Mouse (Mus musculus) left cerebral cortex, adult 2 months (tissue): ENCODE measurements at regions not wholly inside any gene's neighbourhood (a gene's known extent, or its start where the extent isn't known, plus 50 kb on each side); places are given as distances from the start of the nearest gene placed in this dataset.

Source experiments
- DNase-seq, 2 experiments: peaks; one replicate each; pipeline ENCODE4 v3.0.0; 2021 to 2022; ENCODE audit warnings: low spot score in 2 of 2, mixed read lengths in 1 of 2; ENCODE audit errors: extremely low spot score in 1 of 2
- H3K27ac ChIP-seq: fragments of 200-600 bp; 2 replicates; pipeline ENCODE4 v1.8.1; 2022
- H3K4me3 ChIP-seq: fragments of 200-600 bp; 2 replicates; pipeline ENCODE4 v1.8.1; 2022
- CTCF ChIP-seq: fragments of 200-600 bp; IDR thresholded peaks from 2 replicates; pipeline ENCODE4 v1.8.1; 2022; ENCODE audit warnings: antibody characterized with exemption, mild to moderate bottlenecking, moderate library complexity
- intact Hi-C: fragments of 180-260 bp; cut with DNase I; formaldehyde crosslinking; loops from one replicate; pipeline ENCODE4 v1.15.1; 2025

DNA sequence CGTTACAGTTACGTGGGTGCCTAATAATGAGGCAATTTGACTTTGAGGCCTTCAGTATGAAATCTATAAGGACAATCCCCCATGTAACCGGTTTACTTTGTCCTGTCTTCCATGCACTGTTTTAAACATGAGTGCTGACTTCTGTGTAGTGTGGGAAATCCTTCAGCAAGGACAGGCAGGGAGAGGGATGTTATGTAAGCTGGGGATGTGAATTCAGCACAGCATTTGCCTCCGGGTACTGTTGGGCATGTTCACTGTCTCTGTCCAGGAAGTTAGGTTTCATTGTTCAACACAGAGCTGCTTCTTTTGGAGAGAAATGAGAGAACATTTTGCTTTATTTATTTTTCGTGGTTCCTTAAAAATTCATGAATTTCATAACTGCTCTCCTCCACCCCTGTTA lies 322.7 kb downstream of the Rnf144a start:
- no peak for DNase-seq
- intact Hi-C loops, result loop anchor here (5.0 kb wide), 1 partner anchor 995 kb away; the partner anchor contains the start of gene Id2
- TF ChIP-seq CTCF, result no peak
- Histone ChIP-seq H3K27ac (peak overlapping the region; percentile 78), H3K4me3 (no peak overlapping the region)

DNA sequence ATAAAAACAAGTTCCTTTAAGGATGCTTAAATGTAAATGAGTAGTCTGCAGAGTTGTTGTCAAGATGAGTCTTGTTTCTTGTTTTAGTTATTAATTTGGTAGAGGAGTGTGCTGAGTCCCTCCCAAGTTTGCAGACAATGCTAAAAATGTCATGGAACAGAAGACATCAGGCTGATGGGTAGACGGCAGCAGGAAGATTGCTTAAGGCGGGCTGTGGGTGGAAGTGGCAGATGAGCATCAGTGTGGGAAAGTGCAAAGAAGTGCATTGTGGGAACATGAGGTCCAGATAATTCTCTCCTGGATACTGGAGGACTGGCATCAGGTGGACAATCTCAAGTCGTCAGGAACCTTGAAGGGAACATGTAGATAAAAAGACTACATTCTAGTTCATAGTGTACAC lies 323.2 kb downstream of the Rnf144a start:
- no peak overlapping the region for H3K4me3 ChIP-seq
- TF ChIP-seq CTCF, result no peak; the same call in 1 of the 2 replicates
- DNase-seq, result peak in 1 of 2 experiments; percentile 12
- intact Hi-C loops, result loop anchor here (5.0 kb wide), 1 partner anchor 995 kb away; the partner anchor contains the start of gene Id2
- H3K27ac ChIP-seq, result peak overlapping the region; percentile 78

DNA sequence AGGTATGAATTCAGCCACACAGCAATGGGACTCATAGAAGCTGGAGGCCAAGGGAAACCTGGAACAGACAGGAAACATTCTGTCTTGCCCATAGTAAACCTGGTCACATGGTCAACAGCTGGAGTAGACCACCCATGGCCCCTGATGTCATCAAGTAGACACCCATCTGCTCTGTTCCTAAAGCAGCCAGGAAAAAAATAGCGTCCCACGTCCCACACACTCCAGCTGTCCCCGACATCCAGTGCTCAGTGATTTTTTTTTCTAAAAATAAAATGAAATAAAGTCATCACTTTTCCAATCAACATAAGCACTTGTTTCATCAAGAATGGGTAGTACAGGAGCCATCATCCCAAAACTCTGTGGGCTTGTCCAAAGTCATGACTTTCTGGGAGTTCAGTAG lies 326.7 kb downstream of the Rnf144a start:
- DNase-seq, result no peak
- Histone ChIP-seq H3K4me3 (no peak overlapping the region), H3K27ac (peak overlapping the region; percentile 79)
- intact Hi-C loops, result loop anchor here (2.0 to 10.0 kb wide), 5 partner anchors 76 to 901 kb away; no protein-coding TSS in a partner anchor
- TF ChIP-seq CTCF, result no peak

DNA sequence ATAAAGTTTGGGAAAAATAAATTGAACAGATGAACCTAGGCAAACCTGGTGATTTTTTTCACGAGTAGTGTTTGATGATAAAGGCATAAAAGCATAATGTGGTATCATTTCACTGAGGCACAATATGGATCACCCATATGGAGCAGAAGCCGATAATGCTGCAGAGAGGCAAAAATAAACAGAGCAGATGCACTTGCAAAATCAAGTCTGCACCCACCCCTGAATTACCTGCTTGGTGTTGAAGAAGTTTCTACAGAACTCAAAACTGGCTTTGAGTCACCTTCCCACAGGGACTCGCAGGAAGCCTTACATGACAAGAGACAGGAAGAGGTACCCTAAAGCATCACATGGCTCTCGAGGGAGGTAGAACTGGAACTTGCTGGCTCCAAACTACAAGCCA lies 328.1 kb downstream of the Rnf144a start:
- intact Hi-C loops, result loop anchor here (1.0 to 10.0 kb wide), 5 partner anchors 44 to 900 kb away; no protein-coding TSS in a partner anchor
- no peak overlapping the region for H3K4me3 ChIP-seq
- no peak for DNase-seq
- H3K27ac ChIP-seq, result peak overlapping the region; percentile 79; the same call in 1 of the 2 replicates
- no peak for TF ChIP-seq CTCF

DNA sequence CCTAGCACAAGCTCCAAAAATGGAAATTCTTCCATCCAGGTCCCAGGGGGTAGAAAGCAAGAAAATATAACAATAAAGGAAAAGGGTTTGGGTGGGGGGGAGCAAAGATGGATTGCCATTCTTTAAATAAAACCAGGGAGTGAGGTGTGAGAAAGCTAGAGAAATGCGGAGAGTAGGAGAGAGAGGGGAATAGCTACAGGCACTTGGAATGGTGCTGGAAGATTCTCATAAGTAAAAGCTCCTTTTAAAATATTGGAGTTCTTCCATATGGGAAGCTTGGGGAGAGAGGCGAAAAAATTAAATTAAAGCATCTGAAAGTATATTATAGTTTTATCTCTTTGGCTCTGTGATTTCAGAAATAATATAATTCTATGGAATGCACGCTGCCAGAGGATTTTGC lies 328.6 kb downstream of the Rnf144a start:
- intact Hi-C loops, result loop anchor here (5.0 to 10.0 kb wide), 4 partner anchors 74 to 899 kb away; no protein-coding TSS in a partner anchor
- peak overlapping the region; percentile 79; the same call in 1 of the 2 replicates for H3K27ac ChIP-seq

DNA sequence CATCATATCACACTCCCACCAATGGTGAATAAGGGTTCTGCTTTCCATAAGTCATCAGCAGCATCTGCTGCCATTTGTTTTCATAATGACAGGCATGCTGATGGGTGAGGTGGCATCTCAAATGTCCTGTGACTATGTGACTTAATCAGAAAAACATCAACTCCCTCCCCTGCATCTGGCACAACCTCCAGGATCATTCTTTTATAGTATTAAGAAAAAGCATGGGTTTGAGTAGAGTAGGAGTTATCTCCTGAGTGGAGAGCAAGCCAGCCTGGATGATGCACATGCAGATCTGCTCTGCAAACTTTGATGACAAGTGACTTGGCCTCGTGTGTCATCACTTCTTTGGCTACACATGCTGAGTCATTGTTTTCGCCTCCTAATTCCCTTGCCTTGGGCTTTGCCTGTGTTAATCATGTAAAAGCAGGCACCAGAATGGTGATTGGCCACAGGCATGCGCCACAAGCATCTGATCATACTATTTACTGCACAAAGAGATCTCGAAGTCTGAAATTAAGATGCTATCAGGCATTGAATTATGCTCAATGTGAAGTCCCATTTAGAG lies 335.9 kb downstream of the Rnf144a start:
- no peak for DNase-seq
- TF ChIP-seq CTCF, result no peak
- H3K27ac ChIP-seq, result no peak overlapping the region
- H3K4me3 ChIP-seq, result no peak overlapping the region
- intact Hi-C loops, result loop anchor here (10.0 kb wide), 2 partner anchors 214 to 1054 kb away; no protein-coding TSS in a partner anchor

More for the DNA sequence above, 328.6 kb downstream of the Rnf144a start:
- no peak for DNase-seq
- no peak for TF ChIP-seq CTCF
- no peak overlapping the region for H3K4me3 ChIP-seq

DNA sequence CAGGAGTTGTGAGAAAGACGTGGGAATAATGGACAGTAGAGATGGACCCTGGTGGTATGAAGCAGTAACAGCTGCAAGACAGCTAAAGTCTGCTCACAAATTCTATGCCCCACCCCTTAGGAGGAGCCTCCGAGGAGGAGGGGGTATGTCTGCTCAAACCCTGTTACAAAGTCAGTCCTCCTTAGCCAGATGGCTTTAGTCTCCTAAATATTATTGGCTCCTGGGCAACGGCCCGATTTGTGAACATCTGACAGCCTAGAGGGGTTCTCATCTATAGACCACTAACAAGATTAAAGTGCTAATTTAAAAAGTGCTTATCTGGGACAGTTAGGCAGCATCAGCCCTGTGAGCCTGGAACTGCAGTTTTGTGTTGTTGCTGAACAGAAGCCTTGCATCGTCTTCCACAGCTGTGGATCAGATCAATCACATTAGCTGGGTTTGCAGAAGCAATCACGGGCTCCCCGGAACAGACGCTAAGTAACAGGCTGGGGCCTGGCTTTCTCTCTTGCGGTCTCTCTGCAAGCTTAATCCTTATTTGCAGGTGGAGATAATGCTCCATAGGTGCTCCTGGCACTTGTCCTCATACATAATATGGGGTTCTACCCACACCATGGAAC lies 339.3 kb downstream of the Rnf144a start:
- no peak; the same call in 1 of the 2 replicates for TF ChIP-seq CTCF
- no peak for DNase-seq
- intact Hi-C loops, result loop anchor here (10.0 kb wide), 2 partner anchors 211 to 1051 kb away; no protein-coding TSS in a partner anchor
- Histone ChIP-seq H3K4me3 (no peak overlapping the region), H3K27ac (no peak overlapping the region)

DNA sequence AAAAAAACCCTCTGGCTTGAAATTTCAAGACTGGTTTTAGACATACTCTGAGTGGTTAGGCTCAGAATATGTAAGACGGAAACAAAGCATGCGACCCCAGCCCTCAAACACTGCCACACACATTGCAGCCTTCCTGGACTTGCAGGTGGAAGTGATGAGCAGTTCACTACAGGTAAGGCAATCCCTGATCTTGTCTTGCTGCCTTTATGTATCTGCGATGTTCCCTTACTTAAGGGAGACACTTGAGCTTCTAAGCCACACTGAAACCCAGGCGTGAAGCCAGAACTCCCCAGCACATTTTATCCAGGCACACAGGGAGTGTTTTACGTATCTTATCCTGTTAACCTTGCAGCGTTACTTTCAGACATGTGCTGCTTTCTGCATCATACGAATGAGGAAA lies 342.9 kb downstream of the Rnf144a start:
- intact Hi-C loops, result loop anchor here (10.0 kb wide), 2 partner anchors 207 to 1047 kb away; no protein-coding TSS in a partner anchor
- H3K27ac ChIP-seq, result peak overlapping the region; percentile 42
- H3K4me3 ChIP-seq, result no peak overlapping the region
- no peak for TF ChIP-seq CTCF
- DNase-seq, result no peak

DNA sequence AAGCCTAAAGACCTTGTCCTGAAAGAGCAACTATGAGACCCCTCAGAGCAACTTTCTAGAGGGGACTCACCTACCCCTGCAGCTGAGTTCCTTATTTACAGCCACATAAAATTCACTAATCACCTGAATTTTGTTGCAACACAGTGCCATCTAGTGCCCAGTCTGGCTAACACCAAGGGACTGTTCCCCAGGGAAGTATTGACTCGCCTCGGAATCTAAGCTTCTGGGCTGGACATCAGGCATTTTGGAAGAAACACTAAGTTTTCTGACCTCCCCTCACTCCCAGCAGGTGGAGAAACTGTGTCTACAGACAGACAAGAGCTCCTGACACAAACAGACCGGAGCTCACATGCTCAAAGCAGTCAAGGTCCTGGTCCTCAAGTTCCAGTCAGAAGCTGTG lies 343.4 kb downstream of the Rnf144a start:
- no peak overlapping the region for H3K4me3 ChIP-seq
- peak overlapping the region; percentile 42 for H3K27ac ChIP-seq
- peak; percentile 82 for TF ChIP-seq CTCF
- intact Hi-C loops, result loop anchor here (1.0 to 10.0 kb wide), 3 partner anchors 207 to 1047 kb away; no protein-coding TSS in a partner anchor
- peak; percentile 65 to 74 for DNase-seq

DNA sequence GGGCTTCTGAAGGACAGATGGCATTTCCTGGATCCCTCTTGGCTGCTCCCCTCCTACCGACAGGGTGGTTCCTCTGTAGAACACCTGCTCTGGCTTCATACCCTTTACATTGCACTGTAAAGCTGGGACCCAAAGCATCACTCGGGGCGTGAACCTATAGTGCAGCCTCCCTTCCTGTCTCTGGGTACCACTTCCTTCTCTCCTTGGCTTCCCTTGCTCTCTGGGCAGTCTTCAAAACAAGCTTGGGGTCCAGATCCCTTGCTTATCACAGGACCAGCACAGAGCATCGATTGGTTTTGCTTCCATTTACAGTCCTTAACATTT lies 346.4 kb downstream of the Rnf144a start:
- intact Hi-C loops, result no loop called here
- Histone ChIP-seq H3K4me3 (no peak overlapping the region), H3K27ac (no peak overlapping the region)
- no peak for TF ChIP-seq CTCF
- no peak for DNase-seq

DNA sequence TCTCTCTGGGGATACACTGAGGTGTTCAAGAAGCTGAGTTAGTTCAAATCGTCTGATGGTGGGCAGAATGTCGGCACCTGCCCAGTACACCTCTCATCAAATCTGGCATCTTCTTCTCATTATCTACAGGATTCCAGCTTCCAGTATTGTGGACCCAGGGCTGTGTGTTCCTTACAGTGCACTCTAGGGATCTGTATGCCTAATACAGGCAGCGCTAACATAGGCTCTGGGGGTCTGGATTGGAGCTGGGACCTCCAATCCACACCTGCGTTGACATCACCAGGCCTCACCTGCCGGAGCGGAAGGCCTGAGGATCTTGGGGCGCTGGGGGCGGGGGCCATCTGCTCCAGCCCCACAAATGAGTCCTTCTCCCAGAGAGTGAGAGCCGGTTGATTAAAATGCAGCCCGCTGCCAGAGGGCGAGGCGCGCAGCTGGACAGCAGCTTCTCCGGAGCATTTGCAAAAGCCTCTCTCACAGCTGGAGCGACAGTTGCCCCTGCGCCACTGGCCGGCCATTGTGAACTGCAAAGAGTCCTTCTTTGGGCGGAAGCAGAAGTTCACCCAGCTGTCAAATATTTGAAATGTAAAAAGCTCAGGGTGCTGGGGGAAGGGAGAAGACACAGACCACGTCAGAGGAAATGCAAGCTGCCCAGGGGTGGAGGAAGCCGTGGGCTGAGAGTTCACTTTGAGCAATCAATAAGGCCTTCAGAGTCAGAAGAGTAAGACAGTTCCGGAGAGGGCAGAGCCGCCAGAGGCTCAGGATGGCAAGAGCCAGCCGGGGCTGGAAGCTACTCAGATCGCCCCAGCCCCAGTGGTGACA lies 347.0 kb downstream of the Rnf144a start:
- DNase-seq, result no peak
- no peak overlapping the region for H3K27ac ChIP-seq
- TF ChIP-seq CTCF, result no peak
- H3K4me3 ChIP-seq, result no peak overlapping the region
- intact Hi-C loops, result no loop called here

DNA sequence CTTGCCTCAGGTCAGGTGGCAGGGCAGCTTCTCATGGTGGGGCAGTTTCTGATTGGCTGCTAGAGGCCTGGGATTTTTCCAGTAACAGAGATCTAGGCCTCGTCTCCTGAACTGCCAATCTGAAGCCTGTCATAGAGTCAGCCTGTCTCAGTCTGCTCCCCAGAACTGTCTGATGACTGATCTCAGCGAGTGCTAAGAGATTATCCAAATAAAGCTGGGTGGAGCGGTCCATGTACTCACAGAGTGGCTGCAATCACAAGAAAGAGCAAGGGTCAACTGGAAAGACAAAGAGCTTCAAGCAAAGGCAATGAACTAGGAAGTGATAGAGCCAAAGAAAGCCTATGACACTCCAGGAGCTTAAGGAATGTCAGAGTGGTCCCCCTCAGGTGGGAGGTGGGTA lies 354.7 kb downstream of the Rnf144a start:
- no peak for TF ChIP-seq CTCF
- no peak overlapping the region for H3K4me3 ChIP-seq
- intact Hi-C loops, result no loop called here
- H3K27ac ChIP-seq, result no peak overlapping the region
- no peak for DNase-seq
